Mouse (Mus musculus) MEL (cell line): Measurements from ENCODE around the gene Hs6st1. TPM values are rescaled to one million over a fixed set of nuclear protein-coding genes. Genes with fewer than 3 reads are reported as not detected.

ENCODE experiments used
- DNase-seq: peaks from one replicate; pipeline ENCODE4 v3.0.0; 2011; ENCODE audit warnings: low read depth, low spot score
- H3K27ac ChIP-seq: 2 replicates; pipeline ENCODE4 v1.5.1; 2012; ENCODE audit warnings: low read depth, mild to moderate bottlenecking, control low read depth, low read length, moderate library complexity; ENCODE audit not compliant: control insufficient read depth
- H3K27me3 ChIP-seq, 2 experiments: fragments of 150-350 bp in 1 of 2; sonication (generic) in 1 of 2; 2 replicates each; pipeline ENCODE4 v1.6.1; 2012; ENCODE audit warnings: low read length in 2 of 2, mild to moderate bottlenecking in 2 of 2, improper control_type of control experiment in 1 of 2, moderate library complexity in 1 of 2; ENCODE audit not compliant: insufficient read depth in 2 of 2, control insufficient read depth in 1 of 2
- H3K36me3 ChIP-seq, 2 experiments: 2 replicates each; pipeline ENCODE4 v1.6.1; 2012 to 2014; ENCODE audit warnings: low read length in 2 of 2, improper control_type of control experiment in 1 of 2, inconsistent platforms in 1 of 2, mild to moderate bottlenecking in 1 of 2; ENCODE audit not compliant: insufficient read depth in 2 of 2, control insufficient read depth in 1 of 2
- H3K4me1 ChIP-seq, 2 experiments: fragments of 150-350 bp in 1 of 2; sonication (generic) in 1 of 2; 2 replicates each; pipeline ENCODE4 v1.6.1; 2012; ENCODE audit warnings: low read length in 2 of 2, improper control_type of control experiment in 1 of 2, mild to moderate bottlenecking in 1 of 2; ENCODE audit not compliant: insufficient read depth in 2 of 2, control insufficient read depth in 1 of 2
- H3K4me3 ChIP-seq, 2 experiments: fragments of 150-350 bp in 1 of 2; sonication (generic) in 1 of 2; 2 replicates each; pipeline ENCODE4 v1.5.1; 2012; ENCODE audit warnings: low read depth in 2 of 2, low read length in 2 of 2, mild to moderate bottlenecking in 2 of 2, moderate library complexity in 2 of 2, control low read depth in 1 of 2, improper control_type of control experiment in 1 of 2; ENCODE audit not compliant: control insufficient read depth in 1 of 2, insufficient read depth in 1 of 2
- H3K79me2 ChIP-seq: 2 replicates; pipeline ENCODE4 v1.6.1; 2012; ENCODE audit warnings: mild to moderate bottlenecking, low read length, moderate library complexity; ENCODE audit not compliant: control insufficient read depth, poor library complexity, insufficient read depth
- H3K9ac ChIP-seq: 2 replicates; pipeline ENCODE4 v1.6.1; 2012; ENCODE audit warnings: low read depth, mild to moderate bottlenecking, control low read depth, low read length, moderate library complexity; ENCODE audit not compliant: control insufficient read depth, poor library complexity, severe bottlenecking
- H3K9me3 ChIP-seq: fragments of 150-350 bp; sonication (generic); replicated peaks from 2 replicates; pipeline ENCODE4 v1.6.1; 2012; ENCODE audit warnings: mild to moderate bottlenecking, low read length, improper control_type of control experiment, moderate library complexity; ENCODE audit not compliant: insufficient read depth
- BHLHE40 ChIP-seq: IDR thresholded peaks from 2 replicates; pipeline ENCODE4 v1.6.1; 2012; ENCODE audit warnings: low read depth, mild to moderate bottlenecking, inconsistent platforms, low read length, improper control_type of control experiment, borderline replicate concordance
- CHD2 ChIP-seq: IDR thresholded peaks from 2 replicates; pipeline ENCODE4 v1.6.1; 2011; ENCODE audit warnings: low read length, improper control_type of control experiment
- GABPA ChIP-seq: IDR thresholded peaks from 2 replicates; pipeline ENCODE4 v1.6.1; 2012; ENCODE audit warnings: low read depth, mild to moderate bottlenecking, inconsistent platforms, low read length, improper control_type of control experiment, moderate library complexity
- HCFC1 ChIP-seq: IDR thresholded peaks from 2 replicates; pipeline ENCODE4 v1.6.1; 2012; ENCODE audit warnings: low read depth, mild to moderate bottlenecking, inconsistent platforms, low read length, improper control_type of control experiment, moderate library complexity
- KAT2A ChIP-seq: conservative IDR thresholded peaks from 2 replicates; pipeline ENCODE4 v1.6.1; 2012; ENCODE audit warnings: low read depth, low read length, improper control_type of control experiment, inconsistent platforms
- MAFK ChIP-seq: IDR thresholded peaks from 2 replicates; pipeline ENCODE4 v1.6.1; 2011; ENCODE audit warnings: low read depth, mild to moderate bottlenecking, low read length, improper control_type of control experiment, borderline replicate concordance
- MXI1 ChIP-seq: IDR thresholded peaks from 2 replicates; pipeline ENCODE4 v1.6.1; 2011; ENCODE audit warnings: mild to moderate bottlenecking, low read depth, low read length, improper control_type of control experiment
- MYB ChIP-seq: IDR thresholded peaks from 2 replicates; pipeline ENCODE4 v1.6.1; 2011; ENCODE audit warnings: mild to moderate bottlenecking, low read depth, low read length, improper control_type of control experiment
- MYC ChIP-seq: IDR thresholded peaks from 2 replicates; pipeline ENCODE4 v1.6.1; 2011; ENCODE audit warnings: low read depth, mild to moderate bottlenecking, low read length, improper control_type of control experiment, moderate library complexity
- NRF1 ChIP-seq: IDR thresholded peaks from 2 replicates; pipeline ENCODE4 v1.6.1; 2014; ENCODE audit warnings: low read depth, mild to moderate bottlenecking, inconsistent platforms, low read length, improper control_type of control experiment, moderate library complexity; ENCODE audit not compliant: poor library complexity, insufficient read depth, severe bottlenecking
- POLR2A ChIP-seq, 2 experiments: IDR thresholded peaks; 2 replicates each; pipeline ENCODE4 v1.6.1; 2011 to 2012; ENCODE audit warnings: low read length in 2 of 2, mild to moderate bottlenecking in 2 of 2, control low read depth in 1 of 2, improper control_type of control experiment in 1 of 2, low read depth in 1 of 2, moderate library complexity in 1 of 2; ENCODE audit not compliant: control insufficient read depth in 1 of 2, insufficient read depth in 1 of 2, poor library complexity in 1 of 2
- POLR2AphosphoS2 ChIP-seq: IDR thresholded peaks from 2 replicates; pipeline ENCODE4 v1.6.1; 2011; ENCODE audit warnings: low read length, improper control_type of control experiment
- RAD21 ChIP-seq: IDR thresholded peaks from 2 replicates; pipeline ENCODE4 v1.6.1; 2011; ENCODE audit warnings: mild to moderate bottlenecking, low read depth, low read length, improper control_type of control experiment
- SIN3A ChIP-seq: IDR thresholded peaks from 2 replicates; pipeline ENCODE4 v1.6.1; 2012; ENCODE audit warnings: low read length, improper control_type of control experiment, inconsistent platforms
- TAL1 ChIP-seq: IDR thresholded peaks from 2 replicates; pipeline ENCODE4 v1.6.1; 2012; ENCODE audit warnings: mild to moderate bottlenecking, inconsistent platforms, low read length, moderate library complexity, mixed read lengths
- USF1 ChIP-seq: IDR thresholded peaks from 2 replicates; pipeline ENCODE4 v1.6.1; 2014; ENCODE audit warnings: low read depth, mild to moderate bottlenecking, inconsistent platforms, low read length, improper control_type of control experiment, moderate library complexity
- USF2 ChIP-seq, 2 experiments: IDR thresholded peaks; 2 replicates each; pipeline ENCODE4 v1.6.1; 2011 to 2012; ENCODE audit warnings: improper control_type of control experiment in 2 of 2, low read length in 2 of 2, borderline replicate concordance in 1 of 2, inconsistent platforms in 1 of 2, low read depth in 1 of 2, mild to moderate bottlenecking in 1 of 2; ENCODE audit not compliant: insufficient read depth in 1 of 2
- ZKSCAN1 ChIP-seq: IDR thresholded peaks from 2 replicates; pipeline ENCODE4 v1.6.1; 2012; ENCODE audit warnings: low read depth, mild to moderate bottlenecking, inconsistent platforms, low read length, improper control_type of control experiment, moderate library complexity
- ZNF384 ChIP-seq: IDR thresholded peaks from 2 replicates; pipeline ENCODE4 v1.6.1; 2012; ENCODE audit warnings: low read depth, mild to moderate bottlenecking, inconsistent platforms, low read length, improper control_type of control experiment
- polyA plus RNA-seq, 2 experiments: library from polyadenylated mRNA; stranded (reverse) in 1 of 2; unstranded in 1 of 2; fragments of >175 nt in 1 of 2; fragments of >200 nt in 1 of 2; gene quantifications; 2 replicates each; pipeline versions ENCODE4 v1.2.1 to v1.2.4; 2012; ENCODE audit warnings: low replicate concordance in 2 of 2, low read depth in 1 of 2; ENCODE audit not compliant: insufficient read length in 2 of 2, insufficient read depth in 1 of 2, missing spikeins in 1 of 2
- total RNA-seq: library from RNA; depleted of rRNA; stranded (reverse); fragments of 300-350 nt; gene quantifications from 2 replicates; pipeline ENCODE4 v1.2.3, GENCODE M21; 2012

The Hs6st1 gene
- total and polyA plus RNA-seq, 3 experiments = 33.0 to 52.0 (median 45.7) TPM

DNA sequence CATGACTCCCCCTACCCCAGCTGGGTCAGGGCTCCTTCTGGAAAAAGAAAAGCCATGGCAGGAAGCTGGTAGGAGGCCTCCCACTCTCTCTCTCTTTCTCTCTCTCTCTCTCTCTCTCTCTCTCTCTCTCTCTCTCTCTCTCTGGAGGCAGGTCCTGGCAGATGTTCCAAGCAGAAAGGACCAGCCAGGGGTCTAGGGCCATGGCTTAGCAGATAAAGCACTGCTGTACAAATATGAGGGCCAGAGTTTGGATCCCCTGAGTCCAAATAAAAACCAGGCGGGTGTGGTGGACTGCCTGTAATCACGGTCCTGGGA, 4.6 kb upstream of the Hs6st1 start:
- TF ChIP-seq MYC (no peak), USF1 (no peak), GABPA (no peak), MAFK (no peak), TAL1 (no peak), MXI1 (no peak), ZKSCAN1 (no peak), SIN3A (no peak), BHLHE40 (no peak), USF2 (IDR thresholded peaks at IDR 0.05; ENCODE audit: borderline replicate concordance in 1 of 2, insufficient read depth in 1 of 2, low read depth in 1 of 2, low read length in 2 of 2) (no peak), POLR2A (IDR thresholded peaks at IDR 0.05; ENCODE audit: control insufficient read depth in 1 of 2, insufficient read depth in 1 of 2, low read depth in 1 of 2, low read length in 2 of 2, poor library complexity in 1 of 2) (no peak), POLR2AphosphoS2 (no peak)
- Histone ChIP-seq H3K9ac (no peak overlapping the region), H3K27me3 (no peaks in the 10 kb centered on the region), H3K36me3 (peaks cover 0 to 6% of the 10 kb centered on the region in 2 experiments; a peak in 1 of 4 replicates), H3K27ac (no peak overlapping the region), H3K4me3 (no peak overlapping the region), H3K9me3 (no peaks in the 10 kb centered on the region), H3K79me2 (peaks cover 4% of the 10 kb centered on the region), H3K4me1 (peaks cover 3 to 36% of the 10 kb centered on the region in 2 experiments; a peak in 3 of 4 replicates)
- no peak for DNase-seq

DNA sequence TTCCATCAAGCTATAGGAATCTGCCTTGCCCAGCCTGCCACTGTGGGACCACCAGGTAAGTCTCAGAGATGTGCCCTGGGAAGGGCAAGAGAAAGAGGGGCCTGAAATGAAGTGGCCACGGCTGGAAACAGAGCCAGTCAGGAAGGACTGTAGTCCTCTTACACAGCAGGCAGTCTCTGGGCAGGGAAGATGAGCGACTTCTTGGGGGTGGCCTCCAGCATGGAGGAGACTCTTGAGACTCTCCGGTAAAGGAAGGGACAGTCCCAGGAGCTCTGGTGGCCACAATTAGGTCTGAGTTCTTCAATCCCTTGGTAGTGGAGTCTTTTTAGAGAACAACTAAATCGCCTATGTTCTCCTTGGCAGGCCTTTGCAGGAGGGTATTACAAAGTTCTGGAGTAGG, 4.0 kb upstream of the Hs6st1 start:
- Histone ChIP-seq H3K27ac (no peak overlapping the region), H3K4me3 (no peak overlapping the region), H3K9ac (peak overlapping the region; percentile 70), H3K79me2 (peaks cover 10% of the 10 kb centered on the region), H3K27me3 (no peaks in the 10 kb centered on the region), H3K9me3 (no peaks in the 10 kb centered on the region), H3K4me1 (peaks cover 3 to 36% of the 10 kb centered on the region in 2 experiments; a peak in 3 of 4 replicates), H3K36me3 (peaks cover 0 to 6% of the 10 kb centered on the region in 2 experiments; a peak in 1 of 4 replicates)
- TF ChIP-seq HCFC1 = no peak
- TF ChIP-seq MAFK = no peak
- no peak for TF ChIP-seq MXI1
- TF ChIP-seq NRF1 = no peak
- TF ChIP-seq ZNF384 = no peak
- no peak for TF ChIP-seq MYB
- no peak for TF ChIP-seq KAT2A
- TF ChIP-seq RAD21 = no peak
- no peak for TF ChIP-seq CHD2
- no peak for DNase-seq
